Mouse (Mus musculus) testis, adult 2 months (tissue): ENCODE results near the gene Mrpl28.

Source experiments
- CTCF ChIP-seq: fragments of 200-500 bp; IDR thresholded peaks from 2 replicates; pipeline ENCODE4 v1.5.1; 2012; ENCODE audit warnings: low read depth, mild to moderate bottlenecking, inconsistent platforms, low read length, moderate library complexity; ENCODE audit not compliant: control insufficient read depth, insufficient read depth, insufficient replicate concordance
- POLR2A ChIP-seq: fragments of 200-500 bp; IDR thresholded peaks from 2 replicates; pipeline ENCODE4 v1.6.1; 2012; ENCODE audit warnings: low read depth, mild to moderate bottlenecking, inconsistent platforms, low read length, moderate library complexity; ENCODE audit not compliant: control insufficient read depth

DNA sequence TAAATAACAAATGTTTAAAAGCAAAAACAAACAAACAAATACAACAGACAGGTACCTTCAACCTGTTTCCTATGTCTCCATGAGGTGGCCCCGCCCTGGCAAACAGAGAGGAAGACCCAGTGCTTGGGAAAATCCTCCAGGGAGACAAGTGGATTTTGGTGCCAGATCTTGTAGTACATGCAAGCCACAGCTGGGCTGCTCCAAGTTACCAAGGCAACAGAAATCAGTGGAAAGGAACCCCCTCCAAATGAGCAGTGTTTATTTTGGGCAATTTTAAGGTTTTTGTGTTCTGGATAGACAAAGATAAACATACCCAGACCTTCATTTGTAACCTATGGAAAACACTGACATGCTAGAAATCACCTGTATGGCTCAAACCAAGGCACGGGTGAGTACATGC lies 44.4 kb upstream of the Mrpl28 start:
- TF ChIP-seq CTCF (no peak), POLR2A (no peak)
